Mouse (Mus musculus) forebrain, embryonic 10.5 days (tissue): ENCODE data around the gene Gm17349. TPM values are rescaled to one million over a fixed set of nuclear protein-coding genes. Genes with fewer than 3 reads are reported as not detected.

Experiments
- DNase-seq: peaks from one replicate; pipeline ENCODE4 v3.0.0-alpha.2; 2017; ENCODE audit warnings: low spot score; ENCODE audit errors: extremely low spot score
- H3K27ac ChIP-seq: fragments of 300-500 bp; sonication (generic); 2 replicates; pipeline ENCODE4 v1.5.1; 2016; ENCODE audit warnings: mild to moderate bottlenecking
- H3K27me3 ChIP-seq: fragments of 300-500 bp; sonication (generic); 2 replicates; pipeline ENCODE4 v1.6.1; 2016; ENCODE audit warnings: mild to moderate bottlenecking; ENCODE audit not compliant: poor library complexity, severe bottlenecking
- H3K36me3 ChIP-seq: fragments of 300-500 bp; sonication (generic); replicated peaks from 2 replicates; pipeline ENCODE4 v1.6.1; 2016; ENCODE audit warnings: mild to moderate bottlenecking, moderate library complexity
- H3K4me1 ChIP-seq: fragments of 300-500 bp; sonication (generic); 2 replicates; pipeline ENCODE4 v1.6.1; 2016
- H3K4me3 ChIP-seq: fragments of 300-500 bp; sonication (generic); 2 replicates; pipeline ENCODE4 v1.5.1; 2016; ENCODE audit warnings: mild to moderate bottlenecking, moderate library complexity
- H3K9me3 ChIP-seq: fragments of 300-500 bp; sonication (generic); 2 replicates; pipeline ENCODE4 v1.6.1; 2016; ENCODE audit warnings: mild to moderate bottlenecking, moderate library complexity
- WGBS: fragments of 180-500 bp; shearing (Covaris S2); methylation state at CpG from one replicate; pipeline ENCODE4 v1.1.7; 2016; 5-methylcytosine and 5-hydroxymethylcytosine counted together
- polyA plus RNA-seq: library from polyadenylated mRNA; unstranded; fragments of >200 nt; fragmentation: Nextera tagmentation; extraction: Ambion mirVana; gene quantifications from 2 replicates; pipeline ENCODE4 v1.2.1, GENCODE M21; 2016

Gm17349 gene
- polyA plus RNA-seq, 1 experiment from 2014 or later, result not detected

- H3K27me3 ChIP-seq, result peaks cover 64% of the 10 kb centered on the region
- H3K4me3 ChIP-seq, result no peak overlapping the region
- H3K9me3 ChIP-seq, result no peaks in the 10 kb centered on the region; the same call in 1 of the 2 replicates
- no peak for DNase-seq
- H3K36me3 ChIP-seq, result no peaks in the 10 kb centered on the region
- no peak overlapping the region for H3K27ac ChIP-seq
- 48% methylated on average over 7 of the region's 7 CpGs for WGBS
- peaks cover 50% of the 10 kb centered on the region for H3K4me1 ChIP-seq
Measured at GRCm38 (mm10) chr15:99662371-99662770, 42.9 kb downstream of the Gm17349 start.

- Histone ChIP-seq H3K27me3 (peaks cover 63% of the 10 kb centered on the region), H3K36me3 (no peaks in the 10 kb centered on the region), H3K27ac (no peak overlapping the region), H3K9me3 (no peaks in the 10 kb centered on the region), H3K4me1 (peaks cover 47% of the 10 kb centered on the region), H3K4me3 (no peak overlapping the region)
- DNase-seq, result no peak
- 94% methylated on average over 15 of the region's 15 CpGs for WGBS
Measured at GRCm38 (mm10) chr15:99661121-99661830, 44.0 kb downstream of the Gm17349 start.

GRCm38 (mm10) chr15:99658437-99658836 lies 46.9 kb downstream of the Gm17349 start:
- DNase-seq, result no peak
- H3K4me3 ChIP-seq, result no peak overlapping the region
- no peaks in the 10 kb centered on the region for H3K9me3 ChIP-seq
- H3K27me3 ChIP-seq, result peaks cover 63% of the 10 kb centered on the region
- no peaks in the 10 kb centered on the region for H3K36me3 ChIP-seq
- H3K27ac ChIP-seq, result no peak overlapping the region
- 57% methylated on average over 2 of the region's 2 CpGs for WGBS
- peaks cover 34% of the 10 kb centered on the region for H3K4me1 ChIP-seq

GRCm38 (mm10) chr15:99655956-99656355 lies 49.3 kb downstream of the Gm17349 start:
- Histone ChIP-seq H3K27ac (no peak overlapping the region), H3K4me1 (peaks cover 31% of the 10 kb centered on the region), H3K9me3 (no peaks in the 10 kb centered on the region), H3K36me3 (no peaks in the 10 kb centered on the region), H3K4me3 (no peak overlapping the region), H3K27me3 (peaks cover 54% of the 10 kb centered on the region)
- WGBS, result 57% methylated on average over 9 of the region's 9 CpGs
- no peak for DNase-seq

GRCm38 (mm10) chr15:99653876-99654275 lies 51.4 kb downstream of the Gm17349 start:
- DNase-seq, result no peak
- Histone ChIP-seq H3K27me3 (peaks cover 52% of the 10 kb centered on the region), H3K27ac (peak overlapping the region; percentile 36), H3K9me3 (no peaks in the 10 kb centered on the region), H3K36me3 (no peaks in the 10 kb centered on the region), H3K4me3 (peak overlapping the region; percentile 42), H3K4me1 (peaks cover 51% of the 10 kb centered on the region)
- WGBS, result 3% methylated on average over 21 of the region's 21 CpGs

GRCm38 (mm10) chr15:99653291-99653690 lies 52.0 kb downstream of the Gm17349 start:
- 12% methylated on average over 8 of the region's 8 CpGs for WGBS
- Histone ChIP-seq H3K27ac (0 out of 2 replicates have a peak overlapping the region, but pooled peaks have one; percentile 36), H3K27me3 (peaks cover 52% of the 10 kb centered on the region), H3K4me1 (peaks cover 53% of the 10 kb centered on the region), H3K9me3 (no peaks in the 10 kb centered on the region), H3K4me3 (peak overlapping the region; percentile 42), H3K36me3 (no peaks in the 10 kb centered on the region)
- DNase-seq, result peak; percentile 33

Other genes starting within 250 kb of the Gm17349 start
- gene Nckap5l, start 247.7 kb downstream of the Gm17349 start, polyA plus RNA-seq, result 10.9 and 13.7 TPM in 2 replicates
- 19.6 and 20.5 TPM in 2 replicates for gene Bcdin3d, start 230.8 kb downstream of the Gm17349 start, polyA plus RNA-seq
- gene Faim2, start 177.3 kb downstream of the Gm17349 start, polyA plus RNA-seq, result 0.32 and 0.44 TPM in 2 replicates
- not detected in 2 replicates for gene Aqp2, start 126.4 kb downstream of the Gm17349 start, polyA plus RNA-seq
- gene Aqp5, start 114.7 kb downstream of the Gm17349 start, polyA plus RNA-seq, result not detected in 2 replicates
- not detected in 2 replicates for gene Aqp6, start 104.1 kb downstream of the Gm17349 start, polyA plus RNA-seq
- 193 and 201 TPM in 2 replicates for gene Racgap1, start 53.8 kb downstream of the Gm17349 start, polyA plus RNA-seq
- 2.2 and 2.4 TPM in 2 replicates for gene Asic1, start 35.1 kb downstream of the Gm17349 start, polyA plus RNA-seq
- gene Smarcd1, start 3.4 kb downstream of the Gm17349 start, polyA plus RNA-seq, result 91.5 TPM in 2 replicates
- gene Gpd1, start 12.0 kb upstream of the Gm17349 start, polyA plus RNA-seq, result 0.38 and 0.54 TPM in 2 replicates
- 140 and 146 TPM in 2 replicates for gene Cox14, start 20.1 kb upstream of the Gm17349 start, polyA plus RNA-seq
- 57.6 and 59.5 TPM in 2 replicates for gene Cers5, start 67.4 kb upstream of the Gm17349 start, polyA plus RNA-seq
- 39.6 and 43.4 TPM in 2 replicates for gene Lima1, start 170.0 kb upstream of the Gm17349 start, polyA plus RNA-seq